Mouse (Mus musculus) T-helper 17 cell (primary cell): ENCODE results near the gene Rcsd1.

Experiments used
- in situ Hi-C, 2 experiments: fragments of 300-600 bp; cut with MboI, MseI; formaldehyde crosslinking; loops; 1 replicate in 1 of 2; 2 replicates in 1 of 2; pipeline ENCODE4 v1.15.1; 2025; ENCODE audit warnings: high pct_unique_total_duplicates in 2 of 2

Gene Rcsd1

GRCm38 (mm10) chr1:165709629-165710256 is at the start of gene Rcsd1:
Gene Rcsd1, minus strand, starts transcription at chr1:165709757.
- in situ Hi-C loops = loop anchor here in 1 of 2 experiments (10.0 to 25.0 kb wide), 3 partner anchors 747 to 1635 kb away; no protein-coding TSS in a partner anchor

GRCm38 (mm10) chr1:165755194-165755593 is 45.6 kb upstream of the Rcsd1 start:
- in situ Hi-C loops = loop anchor here in 1 of 2 experiments (10.0 kb wide), 1 partner anchor 1810 kb away; no protein-coding TSS in a partner anchor

GRCm38 (mm10) chr1:165754205-165754604 is 44.6 kb upstream of the Rcsd1 start:
- in situ Hi-C loops = loop anchor here in 1 of 2 experiments (10.0 kb wide), 1 partner anchor 1809 kb away; no protein-coding TSS in a partner anchor

GRCm38 (mm10) chr1:165751838-165752237 is 42.3 kb upstream of the Rcsd1 start:
- in situ Hi-C loops = loop anchor here in 1 of 2 experiments (10.0 kb wide), 1 partner anchor 1807 kb away; no protein-coding TSS in a partner anchor

- in situ Hi-C loops = loop anchor here in 1 of 2 experiments (10.0 kb wide), 1 partner anchor 1806 kb away; no protein-coding TSS in a partner anchor
Observed at GRCm38 (mm10) chr1:165751142-165751541, 41.6 kb upstream of the Rcsd1 start.

- in situ Hi-C loops = no loop called here
Observed at GRCm38 (mm10) chr1:165748053-165748452, 38.5 kb upstream of the Rcsd1 start.

- in situ Hi-C loops = no loop called here
Observed at GRCm38 (mm10) chr1:165741989-165742388, 32.4 kb upstream of the Rcsd1 start.

- in situ Hi-C loops = loop anchor here (5.0 kb wide), 2 partner anchors 77 to 157 kb away; no protein-coding TSS in a partner anchor
Observed at GRCm38 (mm10) chr1:165738985-165739384, 29.4 kb upstream of the Rcsd1 start.

GRCm38 (mm10) chr1:165737867-165738266 is 28.3 kb upstream of the Rcsd1 start:
- in situ Hi-C loops = loop anchor here (5.0 kb wide), 2 partner anchors 76 to 156 kb away; no protein-coding TSS in a partner anchor

- in situ Hi-C loops = loop anchor here (5.0 kb wide), 2 partner anchors 75 to 155 kb away; no protein-coding TSS in a partner anchor
Observed at GRCm38 (mm10) chr1:165737451-165737850, 27.9 kb upstream of the Rcsd1 start.

GRCm38 (mm10) chr1:165735826-165736818 is 26.6 kb upstream of the Rcsd1 start:
- in situ Hi-C loops = loop anchor here (5.0 kb wide), 2 partner anchors 74 to 154 kb away; no protein-coding TSS in a partner anchor

GRCm38 (mm10) chr1:165734840-165735239 is 25.3 kb upstream of the Rcsd1 start:
- in situ Hi-C loops = loop anchor here (5.0 kb wide), 2 partner anchors 73 to 153 kb away; no protein-coding TSS in a partner anchor

- in situ Hi-C loops = no loop called here
Observed at GRCm38 (mm10) chr1:165731553-165731952, 22.0 kb upstream of the Rcsd1 start.

GRCm38 (mm10) chr1:165730129-165730528 is 20.6 kb upstream of the Rcsd1 start:
- in situ Hi-C loops = no loop called here

GRCm38 (mm10) chr1:165728057-165728639 is 18.6 kb upstream of the Rcsd1 start:
- in situ Hi-C loops = no loop called here

- in situ Hi-C loops = no loop called here
Observed at GRCm38 (mm10) chr1:165726986-165727385, 17.4 kb upstream of the Rcsd1 start.

- in situ Hi-C loops = no loop called here
Observed at GRCm38 (mm10) chr1:165725039-165725644, 15.6 kb upstream of the Rcsd1 start.

GRCm38 (mm10) chr1:165724219-165725033 is 14.9 kb upstream of the Rcsd1 start:
- in situ Hi-C loops = loop anchor here in 1 of 2 experiments (25.0 kb wide), 2 partner anchors 762 to 912 kb away; no protein-coding TSS in a partner anchor

GRCm38 (mm10) chr1:165722531-165723123 is 13.1 kb upstream of the Rcsd1 start:
- in situ Hi-C loops = loop anchor here in 1 of 2 experiments (25.0 kb wide), 2 partner anchors 760 to 910 kb away; no protein-coding TSS in a partner anchor
